Comparison of ENCODE assay signal across 24 mouse cellular contexts in genomic region chr6:83890281-83891015, GRCm38 (mm10).
"Had no signal": no experiment of that assay in that cellular context is flagged by ENCODE, and none has a peak within 500 bp of the region (broad histone marks: within the 10 kb centered on the region; RNA-seq: fewer than 3 reads in every experiment).

No protein-coding gene starts in this region.

- H3K4me1 ChIP-seq: heart, embryonic 12.5 days; hindbrain, embryonic 10.5 days; hindbrain, embryonic 12.5 days; intestine, embryonic 15.5 days; limb, embryonic 13.5 days; limb, embryonic 15.5 days; liver, embryonic 12.5 days had no signal

- H3K27me3 ChIP-seq: hindbrain, embryonic 12.5 days; intestine, embryonic 15.5 days; limb, embryonic 13.5 days; limb, embryonic 15.5 days; liver, embryonic 12.5 days had no signal

- H3K36me3 ChIP-seq: heart, embryonic 12.5 days; hindbrain, embryonic 10.5 days; hindbrain, embryonic 12.5 days; intestine, embryonic 15.5 days; limb, embryonic 13.5 days; limb, embryonic 15.5 days; liver, embryonic 12.5 days had no signal

- H3K9me3 ChIP-seq: heart, embryonic 12.5 days; hindbrain, embryonic 10.5 days; hindbrain, embryonic 12.5 days; intestine, embryonic 15.5 days; limb, embryonic 13.5 days; limb, embryonic 15.5 days; liver, embryonic 12.5 days had no signal

- H3K9ac ChIP-seq: heart, embryonic 12.5 days; hindbrain, embryonic 12.5 days; hindbrain, embryonic 14.5 days; intestine, embryonic 15.5 days; limb, embryonic 13.5 days; limb, embryonic 15.5 days; liver, embryonic 12.5 days had no signal

- ATAC-seq: hindbrain, embryonic 16.5 days; inflammation-experienced regulatory T-cells, adult 6 months; intestine, embryonic 15.5 days; intestine, postnatal 0 days; liver, embryonic 12.5 days had no signal

- H3K27ac ChIP-seq: gastrocnemius, adult 2 months; heart, adult 2 months; hindbrain, embryonic 10.5 days; hindbrain, embryonic 12.5 days; hindbrain, embryonic 14.5 days; intestine, embryonic 15.5 days; layer of hippocampus, adult 2 months; limb, embryonic 13.5 days; limb, embryonic 15.5 days; liver, embryonic 12.5 days had no signal

- H3K4me2 ChIP-seq: heart, embryonic 12.5 days; hindbrain, embryonic 12.5 days; hindbrain, embryonic 14.5 days; intestine, embryonic 15.5 days; limb, embryonic 13.5 days; limb, embryonic 15.5 days; liver, embryonic 12.5 days had no signal

- H3K4me3 ChIP-seq: gastrocnemius, adult 2 months; heart, adult 2 months; heart, embryonic 12.5 days; hindbrain, embryonic 10.5 days; hindbrain, embryonic 12.5 days; intestine, embryonic 15.5 days; layer of hippocampus, adult 2 months; limb, embryonic 13.5 days; limb, embryonic 15.5 days; liver, embryonic 12.5 days had no signal

- DNase-seq: gastrocnemius, adult 2 months; gastrocnemius, postnatal 10 days; gastrocnemius, postnatal 25 days; heart, adult 2 months; heart, postnatal 10 days; heart, postnatal 4 days; kidney, adult 18-20 months; kidney, adult 8-10 months; kidney, postnatal 10 days; kidney, postnatal 25 days; kidney, postnatal 4 days; left cerebral cortex, postnatal 4 days had no signal
